Mouse (Mus musculus) lung, embryonic 14.5 days (tissue): ENCODE measurements at regions not wholly inside any gene's neighbourhood (a gene's known extent, or its start where the extent isn't known, plus 50 kb on each side); places are given as distances from the start of the nearest gene placed in this dataset.

Source experiments
- ATAC-seq: fragments of 200-750 bp; cut with Nextera tagmentation; 2 replicates; pipeline ENCODE4 v1.8.0; 2017; ENCODE audit warnings: mild to moderate bottlenecking, moderate TSS enrichment, moderate library complexity; ENCODE audit not compliant: insufficient read depth
- DNase-seq: peaks from one replicate; pipeline ENCODE4 v3.0.0-alpha.2; 2015
- H3K27ac ChIP-seq: fragments of 300-500 bp; sonication (generic); 2 replicates; pipeline ENCODE4 v1.5.1; 2014; ENCODE audit warnings: low read depth, mild to moderate bottlenecking, moderate library complexity
- H3K27me3 ChIP-seq: fragments of 300-500 bp; sonication (generic); 2 replicates; pipeline ENCODE4 v1.6.1; 2014; ENCODE audit warnings: low read length, control low read depth; ENCODE audit not compliant: insufficient read depth
- H3K36me3 ChIP-seq: fragments of 300-500 bp; sonication (generic); 2 replicates; pipeline ENCODE4 v1.6.1; 2014; ENCODE audit warnings: control low read depth; ENCODE audit not compliant: insufficient read depth
- H3K4me1 ChIP-seq: fragments of 300-500 bp; sonication (generic); 2 replicates; pipeline ENCODE4 v1.6.1; 2014; ENCODE audit warnings: antibody characterized with exemption, control low read depth; ENCODE audit not compliant: insufficient read depth
- H3K4me2 ChIP-seq: fragments of 300-500 bp; sonication (generic); 2 replicates; pipeline ENCODE4 v1.6.1; 2014; ENCODE audit warnings: mild to moderate bottlenecking
- H3K4me3 ChIP-seq: fragments of 300-500 bp; sonication (generic); 2 replicates; pipeline ENCODE4 v1.5.1; 2014; ENCODE audit warnings: low read depth, low read length
- H3K9ac ChIP-seq: fragments of 300-500 bp; sonication (generic); 2 replicates; pipeline ENCODE4 v1.6.1; 2014
- H3K9me3 ChIP-seq: fragments of 300-500 bp; sonication (generic); 2 replicates; pipeline ENCODE4 v1.6.1; 2016; ENCODE audit warnings: low read depth, low read length, control low read depth
- CTCF ChIP-seq: IDR thresholded peaks from 2 replicates; pipeline ENCODE4 v1.5.1; 2016; ENCODE audit warnings: antibody characterized with exemption, low read depth
- WGBS: fragments of 180-500 bp; shearing (Covaris S2); extraction: QIAGEN DNeasy Blood & Tissue Kit; methylation state at CpG from one replicate; pipeline ENCODE4 v1.1.7; 2014; 5-methylcytosine and 5-hydroxymethylcytosine counted together

DNA sequence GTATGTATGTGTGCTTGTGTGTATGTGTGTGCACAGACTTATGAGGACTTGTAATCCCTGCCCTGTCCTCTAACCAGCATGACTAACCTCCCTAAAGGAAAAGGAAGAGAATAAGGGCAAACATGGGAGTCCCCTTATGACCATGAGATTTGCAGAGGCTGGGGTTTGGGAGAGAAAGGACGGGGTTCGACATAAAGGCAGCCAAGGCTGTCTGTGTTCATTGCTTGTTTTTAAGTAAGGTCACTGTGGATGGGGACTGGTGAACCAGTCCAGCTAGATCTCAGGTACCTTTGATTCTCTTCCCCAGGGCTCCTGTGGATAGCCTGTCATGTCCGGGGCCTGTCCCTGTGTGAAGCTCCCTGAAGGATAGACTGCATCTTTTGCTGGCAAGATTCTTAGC lies 55.6 kb downstream of the Irf2bp2 start:
- ATAC-seq: no peak
- H3K9me3 ChIP-seq: no peaks in the 10 kb centered on the region
- WGBS: 46% methylated on average over 3 of the region's 3 CpGs
- H3K27me3 ChIP-seq: no peaks in the 10 kb centered on the region
- no peak overlapping the region for H3K9ac ChIP-seq
- H3K4me2 ChIP-seq: no peak overlapping the region
- TF ChIP-seq CTCF: no peak
- no peak overlapping the region for H3K4me3 ChIP-seq
- H3K36me3 ChIP-seq: no peaks in the 10 kb centered on the region
- H3K4me1 ChIP-seq: peaks cover 39% of the 10 kb centered on the region
- no peak for DNase-seq
- H3K27ac ChIP-seq: peak overlapping the region; percentile 39; the same call in 1 of the 2 replicates

- peak; percentile 76 for ATAC-seq
- H3K4me1 ChIP-seq: peaks cover 39% of the 10 kb centered on the region
- DNase-seq: peak; percentile 97
These were observed 56.7 kb downstream of the Irf2bp2 start for GRCm38 (mm10) chr8:126536928-126537618.

DNA sequence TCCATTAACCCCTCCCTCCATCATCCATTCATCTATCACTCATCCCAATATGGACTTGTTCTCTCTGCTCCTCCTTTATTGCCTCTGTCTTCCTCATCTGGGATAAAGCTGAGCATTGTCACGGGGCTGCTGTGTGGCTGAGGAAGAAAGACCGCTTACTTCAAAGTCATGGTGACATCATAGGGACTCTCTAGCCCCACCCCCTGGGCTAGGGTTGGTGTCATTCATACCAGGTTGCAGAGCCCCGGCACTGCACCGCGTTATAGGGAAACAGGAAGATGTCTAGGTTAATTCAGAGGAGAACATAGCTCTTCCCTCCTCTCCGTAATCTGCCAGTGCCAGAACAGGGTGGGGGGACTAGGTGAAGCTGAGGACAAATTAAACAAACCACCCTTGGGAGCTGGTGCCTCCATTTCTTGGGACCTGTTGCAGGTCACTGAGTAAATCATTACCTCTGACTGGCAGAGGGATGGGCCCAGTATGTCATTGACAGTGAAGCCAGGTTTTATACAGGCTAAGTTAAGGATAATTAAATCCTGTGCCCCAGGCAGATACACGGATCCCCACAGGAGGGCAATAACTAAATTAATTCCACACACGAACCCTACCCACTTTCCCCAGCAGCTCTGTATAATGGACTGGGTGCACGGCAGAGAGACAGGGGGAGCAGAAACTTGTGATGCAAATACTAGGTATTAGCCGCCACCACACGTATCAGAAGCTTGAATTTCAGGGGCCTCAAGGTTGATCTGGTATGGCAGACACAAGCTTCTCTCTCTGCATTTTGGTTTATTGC lies 57.5 kb downstream of the Irf2bp2 start:
- no peak overlapping the region for H3K4me3 ChIP-seq
- no peaks in the 10 kb centered on the region for H3K27me3 ChIP-seq
- H3K9me3 ChIP-seq: no peaks in the 10 kb centered on the region
- H3K27ac ChIP-seq: peak overlapping the region; percentile 65
- 34% methylated on average over 11 of the region's 11 CpGs for WGBS
- H3K9ac ChIP-seq: no peak overlapping the region; the same call in 1 of the 2 replicates
- H3K36me3 ChIP-seq: no peaks in the 10 kb centered on the region
- H3K4me1 ChIP-seq: peaks cover 39% of the 10 kb centered on the region
- DNase-seq (peak; percentile 67), ATAC-seq (0 out of 2 replicates have a peak, but pooled peaks have one; percentile 0)
- no peak for TF ChIP-seq CTCF
- no peak overlapping the region for H3K4me2 ChIP-seq

More at GRCm38 (mm10) chr8:126536928-126537618, 56.7 kb downstream of the Irf2bp2 start:
- Histone ChIP-seq H3K9ac (no peak overlapping the region), H3K4me3 (no peak overlapping the region), H3K27ac (peak overlapping the region; percentile 65), H3K27me3 (no peaks in the 10 kb centered on the region), H3K9me3 (no peaks in the 10 kb centered on the region), H3K36me3 (no peaks in the 10 kb centered on the region), H3K4me2 (peak overlapping the region; percentile 5)
- TF ChIP-seq CTCF: no peak
- WGBS: 5% methylated on average over 6 of the region's 6 CpGs

DNA sequence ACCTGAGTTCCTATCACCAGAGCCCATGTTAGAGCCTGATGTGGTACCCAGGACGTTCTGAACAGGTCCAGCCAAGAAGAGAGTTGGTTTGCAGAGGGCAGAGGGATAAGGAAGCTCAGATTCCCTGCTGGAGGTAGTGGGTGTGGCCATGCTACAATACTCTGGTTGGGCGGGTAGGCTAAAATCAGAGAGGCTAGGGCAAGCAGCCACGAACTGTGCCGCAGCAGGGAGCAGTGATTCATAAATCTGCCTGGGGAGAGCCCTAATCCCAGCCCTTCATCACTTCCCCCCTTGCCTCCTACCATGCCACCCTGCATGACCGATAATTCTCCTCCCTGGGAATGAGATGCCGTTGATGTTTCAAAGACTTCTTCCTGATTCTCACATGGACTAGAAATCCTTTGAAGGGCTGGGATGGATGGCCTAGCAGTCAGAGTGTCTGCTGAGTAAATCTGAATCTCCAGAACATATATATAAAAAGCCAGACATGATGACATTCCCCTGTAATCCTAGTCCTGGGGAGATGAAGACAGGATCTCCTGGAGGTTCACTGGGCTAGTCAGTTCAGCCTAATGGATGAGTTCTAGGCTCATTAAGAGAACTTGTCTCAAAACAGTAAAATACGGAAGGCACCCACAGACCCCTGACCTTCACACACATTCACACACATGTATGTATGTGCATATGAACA lies 57.6 kb upstream of the Tarbp1 start:
- H3K4me3 ChIP-seq: no peak overlapping the region
- H3K4me2 ChIP-seq: no peak overlapping the region
- no peak for TF ChIP-seq CTCF
- no peaks in the 10 kb centered on the region for H3K27me3 ChIP-seq
- H3K9ac ChIP-seq: no peak overlapping the region
- no peak for ATAC-seq
- no peak for DNase-seq
- WGBS: 26% methylated on average over 7 of the region's 7 CpGs
- no peaks in the 10 kb centered on the region for H3K36me3 ChIP-seq
- peaks cover 24% of the 10 kb centered on the region for H3K4me1 ChIP-seq
- no peak overlapping the region for H3K27ac ChIP-seq
- H3K9me3 ChIP-seq: no peaks in the 10 kb centered on the region

- TF ChIP-seq CTCF: no peak
These were observed 56.6 kb upstream of the Tarbp1 start for GRCm38 (mm10) chr8:126531459-126531858.

GRCm38 (mm10) chr8:126529409-126529808 lies 54.5 kb upstream of the Tarbp1 start:
- no peak overlapping the region for H3K9ac ChIP-seq
- H3K4me2 ChIP-seq: no peak overlapping the region
- DNase-seq: no peak
- H3K4me1 ChIP-seq: peaks cover 30% of the 10 kb centered on the region
- no peaks in the 10 kb centered on the region for H3K36me3 ChIP-seq
- H3K4me3 ChIP-seq: no peak overlapping the region
- H3K27me3 ChIP-seq: no peaks in the 10 kb centered on the region
- H3K27ac ChIP-seq: no peak overlapping the region
- no peak for ATAC-seq
- no peak for TF ChIP-seq CTCF
- 49% methylated on average over 3 of the region's 3 CpGs for WGBS
- no peaks in the 10 kb centered on the region for H3K9me3 ChIP-seq

More at GRCm38 (mm10) chr8:126531459-126531858, 56.6 kb upstream of the Tarbp1 start:
- Histone ChIP-seq H3K9me3 (no peaks in the 10 kb centered on the region), H3K27me3 (no peaks in the 10 kb centered on the region), H3K4me2 (no peak overlapping the region), H3K9ac (no peak overlapping the region), H3K27ac (0 out of 2 replicates have a peak overlapping the region, but pooled peaks have one; percentile 18), H3K4me1 (peaks cover 27% of the 10 kb centered on the region), H3K36me3 (no peaks in the 10 kb centered on the region), H3K4me3 (no peak overlapping the region)
- WGBS: 57% methylated on average over 7 of the region's 7 CpGs
- DNase-seq: no peak
- no peak for ATAC-seq
